Mouse (Mus musculus): Measurements from ENCODE around the gene Nbas. TPM values are rescaled to one million over a fixed set of nuclear protein-coding genes. Genes with fewer than 3 reads are reported as not detected.

Gene Nbas
- polyA plus RNA-seq, 1 experiment = 24.0 TPM

DNA sequence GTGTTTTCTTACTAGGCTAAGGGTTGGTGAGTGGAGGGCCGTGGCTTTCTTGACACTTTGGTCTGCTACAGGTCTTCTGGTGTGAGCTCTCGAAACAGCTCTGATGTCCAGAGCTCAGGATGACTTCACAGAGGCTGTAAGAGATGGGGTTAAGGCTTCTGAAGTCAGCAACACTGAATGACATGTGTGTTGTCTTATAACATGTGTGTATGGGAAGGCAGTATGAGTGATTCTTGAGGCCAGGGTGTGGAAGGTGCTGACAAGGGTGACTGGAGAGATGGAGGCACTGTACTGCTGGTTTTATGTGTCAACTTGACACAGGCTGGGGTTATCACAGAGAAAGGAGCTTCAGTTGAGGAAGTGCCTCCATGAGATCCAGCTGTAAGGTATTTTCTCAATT lies 338.1 kb downstream of the Nbas start:
- DNase-seq (ENCODE audit: extremely low spot score in 1 of 2, low spot score in 1 of 2) = no peak

DNA sequence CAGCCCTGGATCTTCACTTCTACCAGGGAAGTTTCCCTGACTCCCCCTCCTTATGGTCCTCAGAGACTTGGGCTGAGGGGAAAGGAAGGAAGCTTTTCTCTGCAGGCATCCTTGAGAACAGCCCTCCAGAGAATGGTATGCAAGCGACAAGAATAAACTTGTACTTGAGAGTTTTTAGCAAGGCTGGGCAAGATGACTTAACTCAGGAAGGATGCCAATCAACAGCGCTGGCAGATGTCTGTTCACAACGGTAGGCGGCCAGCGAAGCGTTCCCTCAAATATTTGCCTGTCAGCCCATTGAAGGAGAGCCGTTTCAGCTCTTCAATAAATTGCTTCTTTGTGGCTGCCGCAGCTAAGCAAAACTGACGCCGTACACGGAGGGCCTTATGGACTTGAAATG lies 340.1 kb downstream of the Nbas start:
- no peak for DNase-seq (ENCODE audit: extremely low spot score in 1 of 2, low spot score in 1 of 2)

GRCm38 (mm10) chr12:13613041-13613440 lies 344.1 kb downstream of the Nbas start:
- no peak for DNase-seq (ENCODE audit: extremely low spot score in 1 of 2, low spot score in 1 of 2)

DNA sequence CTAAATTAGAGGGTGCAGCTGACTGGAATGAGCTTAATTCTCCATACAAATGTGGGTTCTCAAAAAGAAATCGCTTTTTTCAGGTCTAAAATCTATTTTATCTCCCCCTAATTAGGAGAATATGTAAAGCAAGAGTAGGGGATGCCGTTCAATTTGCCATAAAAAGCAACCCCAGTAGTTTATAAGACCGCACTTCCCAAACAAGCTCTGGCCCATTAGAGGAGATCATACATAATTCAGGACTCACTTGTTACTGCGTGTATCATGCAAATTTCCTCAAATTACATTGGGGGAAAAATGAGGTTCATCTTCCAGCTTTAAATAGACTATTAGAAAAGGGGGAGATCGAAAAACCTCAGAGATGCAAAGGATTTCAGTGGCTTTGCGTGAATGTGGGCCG lies 346.7 kb downstream of the Nbas start:
- no peak for DNase-seq (ENCODE audit: extremely low spot score in 1 of 2, low spot score in 1 of 2)

DNA sequence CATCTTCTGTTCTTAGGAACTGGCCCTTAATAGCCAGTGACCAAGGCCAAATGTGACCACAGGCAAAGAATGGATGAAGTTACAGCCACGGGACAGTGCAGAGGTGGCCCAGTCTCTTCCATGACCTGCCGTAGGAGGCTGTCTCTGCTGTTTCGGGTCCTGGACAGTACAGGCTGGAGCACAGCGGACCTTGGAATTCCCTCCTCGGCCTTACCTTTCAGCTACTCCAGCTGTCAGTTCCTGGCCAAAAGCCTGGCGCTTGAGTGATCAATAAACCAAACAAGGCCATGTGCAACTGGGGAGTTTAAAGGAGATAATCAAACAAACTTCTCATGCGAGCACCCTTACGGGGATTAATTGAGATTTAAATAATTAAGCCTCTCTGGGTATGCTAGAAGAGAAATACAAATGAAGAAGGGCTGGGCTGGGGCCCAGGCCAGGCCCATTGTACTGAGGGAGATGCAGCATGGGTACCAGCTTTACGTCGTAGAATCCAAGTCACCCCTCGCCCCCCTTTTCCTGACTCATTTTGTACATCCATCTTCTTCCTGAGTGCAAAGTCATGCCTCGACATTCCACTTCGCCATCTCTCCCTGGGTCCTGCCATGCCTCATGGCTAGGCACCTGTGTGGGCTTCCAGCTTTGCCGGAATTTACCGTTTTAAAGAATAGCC lies 353.4 kb downstream of the Nbas start:
- DNase-seq (ENCODE audit: extremely low spot score in 1 of 2, low spot score in 1 of 2) = no peak

- DNase-seq (ENCODE audit: extremely low spot score in 1 of 2, low spot score in 1 of 2) = no peak
These were observed 358.1 kb downstream of the Nbas start for GRCm38 (mm10) chr12:13626803-13627706.

Other genes starting within 250 kb of the Nbas start
- 63.3 and 82.9 TPM in 2 replicates for gene Ddx1, start 19.9 kb upstream of the Nbas start, polyA plus RNA-seq (2012; rRNA removed)

Data from frontal cortex, adult 2 months (tissue).